Mouse (Mus musculus): Measurements from ENCODE around the gene 9130213A22Rik. TPM values are rescaled to one million over a fixed set of nuclear protein-coding genes. Genes with fewer than 3 reads are reported as not detected.

The 9130213A22Rik gene
- total RNA-seq, 1 experiment from 2014 or later = 0.23 TPM

DNA sequence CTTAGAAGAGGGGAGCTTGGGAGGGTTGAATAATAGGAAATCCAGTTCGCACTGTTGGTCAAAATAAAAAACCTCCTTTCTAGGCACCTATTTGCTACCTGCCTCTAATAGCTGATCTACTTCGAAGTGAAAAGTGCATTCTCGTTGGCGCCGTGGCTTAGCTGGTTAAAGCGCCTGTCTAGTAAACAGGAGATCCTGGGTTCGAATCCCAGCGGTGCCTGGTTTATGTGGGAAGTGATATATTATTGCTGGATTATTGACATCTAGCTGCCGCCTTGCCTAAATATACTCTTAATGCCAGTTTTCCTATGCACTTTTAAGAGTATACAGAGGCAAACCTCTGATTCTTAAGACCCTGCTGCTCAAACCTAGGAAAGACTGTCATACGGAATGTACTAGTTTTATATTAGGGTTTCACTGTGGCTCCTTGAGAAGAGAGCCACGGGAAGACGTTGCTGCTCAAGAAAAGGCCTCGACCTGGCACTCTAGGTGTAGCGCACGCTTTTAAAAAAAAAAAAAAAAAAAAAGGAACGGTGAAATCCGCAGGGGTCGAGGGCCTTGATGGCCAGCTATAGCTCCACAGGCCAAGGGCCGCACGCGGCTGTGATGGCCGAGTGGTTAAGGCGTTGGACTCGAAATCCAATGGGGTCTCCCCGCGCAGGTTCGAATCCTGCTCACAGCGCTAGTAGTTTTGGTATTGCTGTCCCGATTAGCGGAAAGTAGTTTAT is 11.9 kb downstream of the 9130213A22Rik start:
- ATAC-seq (ENCODE audit: extremely low read depth, insufficient number of reproducible peaks, low FRiP score, poor library complexity, severe bottlenecking) = peak; percentile 24

DNA sequence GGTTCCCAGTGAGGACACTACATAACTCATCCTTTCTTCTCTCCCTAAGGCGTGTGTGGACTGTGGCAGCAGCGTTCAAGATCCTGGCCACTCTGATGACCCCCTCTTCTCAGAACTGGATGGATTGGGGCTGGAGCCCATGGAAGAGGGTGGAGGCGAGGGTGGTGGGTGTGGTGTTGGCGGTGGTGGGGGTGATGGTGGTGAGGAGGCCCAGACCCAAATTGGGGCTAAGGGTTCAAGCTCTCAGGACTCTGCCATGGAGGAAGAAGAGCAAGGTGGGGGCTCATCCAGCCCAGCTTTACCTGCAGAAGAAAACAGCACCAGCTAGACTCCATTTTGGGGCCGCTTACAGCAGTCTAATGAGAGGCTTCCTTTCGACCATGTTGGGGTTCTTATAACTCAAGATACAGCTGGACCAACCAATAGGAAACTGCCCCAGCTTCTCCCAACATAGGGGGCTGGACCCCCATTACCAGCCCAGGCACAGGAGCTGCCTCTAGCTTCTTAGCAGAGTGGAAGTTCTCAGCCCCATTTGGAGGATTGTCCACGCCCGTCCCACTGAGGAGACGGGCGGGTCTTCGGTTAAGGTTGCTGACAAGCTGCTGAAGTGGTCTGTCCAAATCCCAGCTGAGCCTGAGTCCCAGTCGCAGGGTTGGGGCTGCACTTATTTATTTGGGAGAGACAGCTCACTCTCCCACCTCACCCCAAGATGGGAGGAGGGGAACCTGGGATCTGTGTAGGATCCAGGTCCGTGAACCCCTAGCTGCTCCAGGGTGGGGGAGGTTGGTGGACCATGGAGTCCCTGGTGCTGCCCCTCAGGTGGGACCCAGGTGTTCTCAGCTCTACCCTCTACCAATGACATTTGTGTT is 13.1 kb downstream of the 9130213A22Rik start:
- no peak for ATAC-seq (ENCODE audit: extremely low read depth, insufficient number of reproducible peaks, low FRiP score, poor library complexity, severe bottlenecking)

DNA sequence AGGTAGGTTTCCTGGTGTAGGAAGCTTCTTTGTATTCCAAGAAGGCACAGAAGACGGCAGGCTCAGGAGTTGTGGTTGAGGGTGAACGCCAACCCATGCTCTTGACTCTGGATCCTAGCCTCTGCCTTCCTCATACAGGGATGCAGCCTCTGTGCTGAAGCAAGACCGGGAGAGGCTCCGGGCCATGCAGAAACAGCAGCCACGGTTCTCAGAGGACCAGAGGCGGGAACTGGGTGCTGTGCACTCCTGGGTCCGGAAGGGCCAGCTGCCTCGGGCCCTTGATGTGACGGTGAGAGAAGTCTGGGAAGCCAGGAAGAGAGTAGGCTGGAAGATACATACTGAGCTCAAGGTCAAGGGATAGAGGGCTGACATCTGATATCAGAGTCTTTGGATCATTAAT is 14.2 kb downstream of the 9130213A22Rik start:
- no peak for ATAC-seq (ENCODE audit: extremely low read depth, insufficient number of reproducible peaks, low FRiP score, poor library complexity, severe bottlenecking)

DNA sequence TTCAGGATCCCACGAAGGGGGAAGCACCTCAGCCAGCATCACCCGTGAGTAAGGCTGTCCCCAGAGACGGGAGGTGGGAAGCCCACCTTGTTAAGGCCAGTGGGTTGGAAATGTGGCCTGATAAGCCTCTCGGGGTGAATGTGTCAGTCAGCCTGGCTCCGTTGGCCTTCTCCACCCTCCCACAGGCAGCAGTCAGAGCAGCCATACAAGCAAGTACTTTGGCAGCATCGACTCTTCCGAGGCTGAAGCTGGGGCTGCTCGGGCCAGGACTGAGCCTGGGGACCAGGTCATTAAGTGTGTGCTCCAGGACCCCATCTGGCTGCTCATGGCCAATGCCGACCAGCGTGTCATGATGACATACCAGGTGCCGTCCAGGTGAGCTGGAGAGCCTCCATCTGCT is 14.7 kb downstream of the 9130213A22Rik start:
- ATAC-seq (ENCODE audit: extremely low read depth, insufficient number of reproducible peaks, low FRiP score, poor library complexity, severe bottlenecking) = no peak

DNA sequence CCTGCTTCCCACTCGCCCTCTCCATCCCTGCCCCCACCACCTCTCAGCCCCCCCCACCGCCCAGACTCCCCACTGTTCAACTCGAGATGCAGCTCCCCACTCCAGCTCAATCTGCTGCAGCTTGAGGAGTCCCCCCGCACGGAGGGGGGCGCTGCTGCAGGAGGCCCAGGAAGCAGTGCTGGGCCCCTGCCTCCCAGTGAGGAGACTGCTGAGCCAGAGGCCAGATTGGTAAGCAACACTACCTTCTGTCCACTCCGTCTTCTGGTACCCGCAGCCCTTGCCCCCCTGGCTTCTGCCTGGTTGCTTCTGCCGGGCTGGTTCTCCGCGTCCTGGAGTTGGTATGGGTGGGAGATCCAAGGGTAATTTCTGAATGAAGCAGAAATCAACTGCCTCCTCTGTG is 15.5 kb downstream of the 9130213A22Rik start:
- ATAC-seq (ENCODE audit: extremely low read depth, insufficient number of reproducible peaks, low FRiP score, poor library complexity, severe bottlenecking) = no peak

DNA sequence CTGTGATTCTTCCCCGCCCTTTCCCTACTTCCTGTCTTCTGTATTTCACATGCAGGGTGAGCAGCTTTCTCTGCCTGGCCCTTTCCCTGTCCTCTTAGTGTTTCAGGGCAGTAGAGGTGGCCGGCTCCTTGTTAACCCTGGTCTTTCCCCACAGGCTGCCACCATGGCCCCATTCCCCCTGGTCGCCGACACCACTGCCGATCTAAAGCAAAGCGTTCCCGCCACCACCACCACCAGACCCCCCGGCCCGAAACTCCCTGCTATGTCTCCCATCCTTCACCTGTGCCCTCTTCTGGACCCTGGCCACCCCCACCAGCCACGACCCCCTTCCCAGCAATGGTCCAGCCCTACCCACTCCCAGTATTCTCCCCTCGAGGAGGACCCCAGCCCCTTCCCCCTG is 16.1 kb downstream of the 9130213A22Rik start:
- no peak for ATAC-seq (ENCODE audit: extremely low read depth, insufficient number of reproducible peaks, low FRiP score, poor library complexity, severe bottlenecking)

GRCm38 (mm10) chr11:69105796-69106195 is 16.6 kb downstream of the 9130213A22Rik start:
- no peak for ATAC-seq (ENCODE audit: extremely low read depth, insufficient number of reproducible peaks, low FRiP score, poor library complexity, severe bottlenecking)

DNA sequence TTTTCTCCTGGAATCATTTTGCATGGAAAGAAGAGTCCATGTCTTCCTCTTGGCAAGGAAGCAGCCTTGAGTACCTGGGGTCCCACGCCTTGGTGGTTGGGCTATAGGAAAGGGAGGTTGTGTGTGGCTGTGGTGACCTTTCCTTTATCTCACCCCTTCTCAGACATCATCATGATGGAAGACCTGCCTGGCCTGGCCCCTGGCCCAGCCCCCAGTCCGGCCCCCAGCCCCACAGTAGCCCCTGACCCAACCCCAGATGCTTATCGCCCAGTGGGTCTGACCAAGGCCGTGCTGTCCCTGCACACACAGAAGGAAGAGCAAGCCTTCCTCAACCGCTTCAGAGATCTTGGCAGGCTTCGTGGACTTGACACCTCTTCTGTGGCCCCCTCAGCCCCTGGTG is 17.2 kb downstream of the 9130213A22Rik start:
- no peak for ATAC-seq (ENCODE audit: extremely low read depth, insufficient number of reproducible peaks, low FRiP score, poor library complexity, severe bottlenecking)

GRCm38 (mm10) chr11:69104487-69104886 is 17.9 kb downstream of the 9130213A22Rik start:
- no peak for ATAC-seq (ENCODE audit: extremely low read depth, insufficient number of reproducible peaks, low FRiP score, poor library complexity, severe bottlenecking)

DNA sequence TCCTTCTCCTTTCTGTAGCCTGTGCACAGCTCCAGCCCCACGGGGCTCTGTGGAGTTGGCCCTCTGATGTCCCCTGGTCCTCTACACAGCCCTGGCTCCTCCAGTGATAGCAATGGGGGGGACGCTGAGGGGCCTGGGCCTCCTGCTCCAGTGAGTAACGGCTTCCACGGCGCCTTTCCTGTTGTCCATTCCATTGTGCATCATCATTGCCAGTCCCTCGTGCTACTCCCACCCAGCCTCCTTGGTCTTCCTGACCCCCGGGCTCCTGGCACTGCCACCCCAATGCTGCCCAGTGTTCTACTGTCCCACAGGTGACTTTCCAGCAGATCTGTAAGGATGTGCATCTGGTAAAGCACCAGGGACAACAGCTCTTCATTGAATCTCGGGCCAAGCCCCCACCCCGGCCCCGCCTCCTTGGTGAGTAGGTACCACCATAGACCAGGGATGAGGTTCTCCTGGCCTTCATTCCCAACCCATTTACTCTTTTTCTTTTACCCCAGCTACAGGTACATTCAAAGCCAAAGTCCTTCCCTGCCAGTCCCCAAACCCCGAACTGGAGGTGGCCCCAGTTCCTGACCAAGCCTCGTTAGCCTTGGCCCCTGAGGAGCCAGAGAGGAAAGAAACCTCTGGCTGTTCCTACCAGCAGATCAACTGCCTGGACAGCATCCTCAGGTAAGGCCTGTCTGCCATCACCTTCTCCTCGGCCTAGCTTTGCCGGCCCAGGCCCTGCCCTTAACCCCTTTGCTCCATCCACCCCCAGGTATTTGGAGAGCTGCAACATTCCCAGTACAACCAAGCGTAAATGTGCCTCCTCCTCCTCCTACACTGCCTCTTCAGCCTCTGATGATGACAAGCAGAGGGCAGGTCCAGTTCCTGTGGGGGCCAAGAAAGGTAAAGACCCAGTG is 18.6 kb downstream of the 9130213A22Rik start:
- no peak for ATAC-seq (ENCODE audit: extremely low read depth, insufficient number of reproducible peaks, low FRiP score, poor library complexity, severe bottlenecking)

DNA sequence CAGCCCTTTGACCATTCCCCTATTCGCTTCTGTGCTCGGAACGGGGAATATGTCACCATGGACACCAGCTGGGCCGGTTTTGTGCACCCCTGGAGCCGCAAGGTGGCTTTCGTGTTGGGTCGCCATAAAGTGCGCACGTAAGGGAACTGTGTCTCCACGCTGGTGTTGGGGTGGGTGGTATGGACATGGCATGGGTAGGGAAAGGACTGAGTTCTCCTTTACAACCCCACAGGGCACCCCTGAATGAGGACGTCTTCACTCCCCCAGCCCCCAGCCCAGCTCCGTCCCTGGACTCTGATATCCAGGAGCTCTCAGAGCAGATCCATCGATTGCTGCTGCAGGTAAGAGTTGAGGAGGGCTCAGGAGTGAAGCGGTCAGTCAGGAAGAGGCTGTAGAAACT is 19.3 kb downstream of the 9130213A22Rik start:
- no peak for ATAC-seq (ENCODE audit: extremely low read depth, insufficient number of reproducible peaks, low FRiP score, poor library complexity, severe bottlenecking)

- ATAC-seq (ENCODE audit: extremely low read depth, insufficient number of reproducible peaks, low FRiP score, poor library complexity, severe bottlenecking) = no peak
Measured at GRCm38 (mm10) chr11:69102403-69102725, 20.0 kb downstream of the 9130213A22Rik start.

- ATAC-seq (ENCODE audit: extremely low read depth, insufficient number of reproducible peaks, low FRiP score, poor library complexity, severe bottlenecking) = no peak
Measured at GRCm38 (mm10) chr11:69101604-69102402, 20.6 kb downstream of the 9130213A22Rik start.

DNA sequence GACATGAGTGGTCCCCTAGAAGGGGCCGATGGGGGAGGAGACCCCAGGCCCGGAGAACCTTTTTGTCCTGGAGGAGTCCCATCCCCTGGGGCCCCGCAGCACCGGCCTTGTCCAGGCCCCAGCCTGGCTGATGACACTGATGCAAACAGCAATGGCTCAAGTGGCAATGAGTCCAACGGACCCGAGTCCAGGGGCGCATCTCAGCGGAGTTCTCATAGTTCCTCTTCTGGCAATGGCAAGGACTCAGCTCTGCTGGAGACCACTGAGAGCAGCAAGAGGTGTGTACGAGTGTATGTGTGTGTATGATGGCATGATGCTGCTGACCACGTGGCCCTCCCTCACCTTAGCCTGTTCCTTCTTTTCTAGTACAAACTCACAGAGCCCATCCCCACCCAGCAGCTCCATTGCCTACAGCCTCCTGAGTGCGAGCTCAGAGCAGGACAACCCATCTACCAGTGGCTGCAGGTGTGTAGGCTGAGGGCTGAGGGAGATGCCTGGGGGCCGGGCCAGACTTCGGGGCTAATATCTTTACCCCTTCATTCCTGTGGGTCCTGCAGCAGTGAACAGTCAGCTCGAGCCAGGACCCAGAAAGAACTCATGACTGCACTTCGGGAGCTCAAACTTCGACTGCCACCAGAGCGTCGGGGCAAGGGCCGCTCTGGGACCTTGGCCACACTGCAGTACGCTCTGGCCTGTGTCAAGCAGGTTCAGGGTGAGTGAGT is 21.6 kb downstream of the 9130213A22Rik start:
- no peak for ATAC-seq (ENCODE audit: extremely low read depth, insufficient number of reproducible peaks, low FRiP score, poor library complexity, severe bottlenecking)

GRCm38 (mm10) chr11:69099915-69100345 is 22.5 kb downstream of the 9130213A22Rik start:
- ATAC-seq (ENCODE audit: extremely low read depth, insufficient number of reproducible peaks, low FRiP score, poor library complexity, severe bottlenecking) = peak; percentile 7

- ATAC-seq (ENCODE audit: extremely low read depth, insufficient number of reproducible peaks, low FRiP score, poor library complexity, severe bottlenecking) = no peak
Measured at GRCm38 (mm10) chr11:69099177-69099914, 23.0 kb downstream of the 9130213A22Rik start.

- peak; percentile 55 for ATAC-seq (ENCODE audit: extremely low read depth, insufficient number of reproducible peaks, low FRiP score, poor library complexity, severe bottlenecking)
Measured at GRCm38 (mm10) chr11:69098762-69099091, 23.7 kb downstream of the 9130213A22Rik start.
